Mouse (Mus musculus) heart, postnatal 0 days (tissue): Measurements from ENCODE around the gene Gm9857. TPM values are rescaled to one million over a fixed set of nuclear protein-coding genes. Genes with fewer than 3 reads are reported as not detected.

Experiments used
- ATAC-seq: fragments of 200-750 bp; cut with Nextera tagmentation; 2 replicates; pipeline ENCODE4 v1.8.0; 2017; ENCODE audit warnings: low read depth, moderate number of reproducible peaks, moderate library complexity; ENCODE audit not compliant: insufficient read depth
- DNase-seq: peaks from one replicate; pipeline ENCODE4 v3.0.0-alpha.2; 2016; ENCODE audit warnings: low spot score
- H3K27ac ChIP-seq: fragments of 300-500 bp; sonication (generic); 2 replicates; pipeline ENCODE4 v1.5.1; 2014; ENCODE audit warnings: low read depth, mild to moderate bottlenecking
- H3K27me3 ChIP-seq: fragments of 300-500 bp; sonication (generic); 2 replicates; pipeline ENCODE4 v1.6.1; 2014; ENCODE audit warnings: low read length, mixed read lengths; ENCODE audit not compliant: control insufficient read depth, insufficient read depth
- H3K36me3 ChIP-seq: fragments of 300-500 bp; sonication (generic); replicated peaks from 2 replicates; pipeline ENCODE4 v1.6.1; 2014; ENCODE audit warnings: low read length, mixed read lengths; ENCODE audit not compliant: control insufficient read depth, insufficient read depth
- H3K4me1 ChIP-seq: fragments of 300-500 bp; sonication (generic); 2 replicates; pipeline ENCODE4 v1.6.1; 2014; ENCODE audit warnings: antibody characterized with exemption; ENCODE audit not compliant: control insufficient read depth, insufficient read depth
- H3K4me2 ChIP-seq: fragments of 300-500 bp; sonication (generic); 2 replicates; pipeline ENCODE4 v1.6.1; 2014; ENCODE audit warnings: low read depth, mild to moderate bottlenecking, low read length, moderate library complexity
- H3K4me3 ChIP-seq: fragments of 300-500 bp; sonication (generic); 2 replicates; pipeline ENCODE4 v1.5.1; 2014; ENCODE audit warnings: low read depth, low read length
- H3K9ac ChIP-seq: fragments of 300-500 bp; sonication (generic); replicated peaks from 2 replicates; pipeline ENCODE4 v1.6.1; 2014; ENCODE audit warnings: low read depth, low read length, mixed read lengths
- H3K9me3 ChIP-seq: fragments of 300-500 bp; sonication (generic); replicated peaks from 2 replicates; pipeline ENCODE4 v1.6.1; 2016; ENCODE audit warnings: low read length; ENCODE audit not compliant: control insufficient read depth
- CTCF ChIP-seq: IDR thresholded peaks from 2 replicates; pipeline ENCODE4 v1.5.1; 2016; ENCODE audit warnings: antibody characterized with exemption, control low read depth, low read depth
- EP300 ChIP-seq: IDR thresholded peaks from 2 replicates; pipeline ENCODE4 v1.6.1; 2016; ENCODE audit warnings: antibody characterized with exemption, low read depth
- WGBS: fragments of 180-500 bp; shearing (Covaris S2); extraction: QIAGEN DNeasy Blood & Tissue Kit; methylation state at CpG from one replicate; pipeline ENCODE4 v1.1.7; 2014; 5-methylcytosine and 5-hydroxymethylcytosine counted together
- polyA plus RNA-seq: library from polyadenylated mRNA; unstranded; fragments of >200 nt; fragmentation: Nextera tagmentation; extraction: Ambion mirVana; gene quantifications from 2 replicates; pipeline ENCODE4 v1.2.1, GENCODE M21; 2015
- total RNA-seq: library from RNA; depleted of rRNA; stranded (reverse); fragments of >200 nt; gene quantifications from 2 replicates; pipeline ENCODE4 v1.2.3, GENCODE M21; 2014; ENCODE audit warnings: low replicate concordance

The Gm9857 gene
- total and polyA plus RNA-seq, 2 experiments from 2014 or later, result not detected

DNA sequence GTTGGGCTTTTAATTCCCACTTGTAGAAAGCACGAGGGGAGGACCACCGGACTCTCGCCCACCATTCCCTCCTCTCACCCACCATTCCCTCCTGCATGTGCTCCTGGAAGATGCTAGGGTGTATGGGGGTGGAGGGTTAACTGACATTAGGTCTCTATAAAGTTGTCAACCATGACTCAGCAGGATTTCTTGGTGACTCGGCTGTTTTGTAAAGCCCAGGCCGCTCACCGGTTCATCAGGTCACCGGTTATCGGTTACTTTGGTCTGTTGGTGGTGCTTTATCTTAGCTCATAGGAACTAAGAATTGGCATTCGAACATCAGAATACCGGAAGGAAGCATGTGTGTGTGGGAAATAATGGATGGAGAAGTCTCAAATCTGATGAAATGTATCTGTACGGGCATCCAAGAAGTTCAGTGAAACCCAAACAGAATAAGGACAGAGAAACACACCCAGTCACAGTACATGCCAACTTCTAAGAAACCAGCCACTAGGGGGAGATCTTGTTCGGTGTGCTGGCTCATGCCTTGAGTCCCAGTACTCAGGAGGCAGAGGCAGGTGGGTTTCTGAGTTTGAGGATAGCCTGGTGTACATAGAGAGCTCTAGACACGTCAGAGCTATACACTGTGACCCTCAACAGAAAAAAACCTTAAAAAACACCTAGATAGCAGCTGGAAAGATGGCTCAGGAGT lies 37.2 kb upstream of the Gm9857 start:
- DNase-seq, result no peak
- H3K27ac ChIP-seq, result no peak overlapping the region
- no peak overlapping the region for H3K4me2 ChIP-seq
- 90% methylated on average over 13 of the region's 13 CpGs for WGBS
- H3K4me3 ChIP-seq, result no peak overlapping the region
- no peak for ATAC-seq
- peaks cover 26% of the 10 kb centered on the region for H3K36me3 ChIP-seq
- no peak overlapping the region for H3K9ac ChIP-seq
- peak; percentile 32 for TF ChIP-seq CTCF
- no peak for TF ChIP-seq EP300
- no peaks in the 10 kb centered on the region for H3K9me3 ChIP-seq
- no peaks in the 10 kb centered on the region for H3K4me1 ChIP-seq
- H3K27me3 ChIP-seq, result no peaks in the 10 kb centered on the region

DNA sequence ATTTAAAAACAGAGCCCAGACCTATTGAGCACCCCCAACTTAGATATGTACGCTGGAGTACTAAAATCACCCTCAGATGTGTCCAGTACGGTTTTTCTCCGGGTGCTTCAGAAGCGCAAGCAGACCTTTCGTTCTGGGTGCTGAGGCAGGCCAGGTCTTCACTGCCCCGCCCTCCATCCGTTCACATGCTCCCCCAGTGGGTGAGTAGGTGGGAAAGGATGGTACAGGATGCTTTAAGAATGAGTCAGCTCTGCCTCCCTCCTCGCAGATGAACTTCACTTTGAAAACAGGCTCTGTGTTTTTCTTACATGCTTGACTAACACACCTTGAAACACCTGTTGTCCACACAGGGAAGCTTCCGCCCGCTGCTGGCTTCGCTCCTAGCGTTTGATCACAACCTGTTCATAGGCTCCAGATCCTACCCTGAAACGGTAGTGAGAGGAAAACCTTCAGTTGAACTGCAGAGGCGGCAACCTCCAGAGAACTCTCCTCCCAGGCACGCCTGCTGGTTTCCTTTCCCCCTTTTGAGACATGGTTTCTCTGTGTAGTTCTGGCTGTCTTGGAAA lies 34.8 kb upstream of the Gm9857 start:
- WGBS, result 80% methylated on average over 15 of the region's 15 CpGs
- no peak for TF ChIP-seq EP300
- H3K9me3 ChIP-seq, result no peaks in the 10 kb centered on the region

DNA sequence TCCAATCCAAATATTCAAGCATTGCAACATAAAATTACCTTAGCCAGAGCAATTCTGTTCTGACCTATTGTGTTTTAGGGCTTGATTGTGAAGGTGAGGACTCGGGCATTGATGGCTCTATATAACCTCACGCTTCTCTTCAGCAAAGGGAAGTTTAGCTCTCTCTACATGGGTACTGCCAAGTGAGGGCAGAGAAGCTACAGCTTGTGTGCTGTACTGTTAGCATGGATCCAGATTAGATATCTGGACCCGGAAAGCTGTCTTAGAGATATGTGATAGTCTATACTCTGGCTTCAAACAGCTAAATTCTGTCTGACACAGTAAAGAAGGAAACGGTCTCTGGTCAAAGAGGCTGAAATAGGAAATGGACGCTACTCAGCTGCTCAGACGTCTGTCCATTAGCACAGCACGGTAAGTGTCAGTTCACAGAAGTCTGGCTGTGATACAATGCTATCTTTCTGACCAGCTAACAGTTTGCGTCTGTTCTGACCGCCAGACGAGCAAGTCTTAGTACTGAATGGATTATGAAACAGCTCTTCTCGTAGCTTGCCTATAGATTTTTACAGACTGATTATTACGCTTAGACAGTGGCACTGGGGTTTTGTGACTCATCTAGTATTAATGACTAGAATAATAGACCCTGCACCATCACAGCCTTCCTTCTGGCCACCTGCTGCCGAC lies 33.9 kb upstream of the Gm9857 start:
- DNase-seq (no peak), ATAC-seq (no peak)
- Histone ChIP-seq H3K4me1 (no peaks in the 10 kb centered on the region), H3K4me3 (no peak overlapping the region), H3K9ac (no peak overlapping the region), H3K27ac (no peak overlapping the region), H3K36me3 (peaks cover 16% of the 10 kb centered on the region), H3K27me3 (no peaks in the 10 kb centered on the region), H3K9me3 (no peaks in the 10 kb centered on the region), H3K4me2 (no peak overlapping the region)
- TF ChIP-seq EP300 (no peak), CTCF (no peak)
- WGBS, result 67% methylated on average over 13 of the region's 13 CpGs

More for the DNA sequence above, 34.8 kb upstream of the Gm9857 start:
- Histone ChIP-seq H3K27me3 (no peaks in the 10 kb centered on the region), H3K36me3 (peaks cover 25% of the 10 kb centered on the region), H3K4me3 (no peak overlapping the region), H3K9ac (no peak overlapping the region), H3K4me1 (no peaks in the 10 kb centered on the region), H3K27ac (no peak overlapping the region), H3K4me2 (no peak overlapping the region)
- DNase-seq (no peak), ATAC-seq (no peak)

DNA sequence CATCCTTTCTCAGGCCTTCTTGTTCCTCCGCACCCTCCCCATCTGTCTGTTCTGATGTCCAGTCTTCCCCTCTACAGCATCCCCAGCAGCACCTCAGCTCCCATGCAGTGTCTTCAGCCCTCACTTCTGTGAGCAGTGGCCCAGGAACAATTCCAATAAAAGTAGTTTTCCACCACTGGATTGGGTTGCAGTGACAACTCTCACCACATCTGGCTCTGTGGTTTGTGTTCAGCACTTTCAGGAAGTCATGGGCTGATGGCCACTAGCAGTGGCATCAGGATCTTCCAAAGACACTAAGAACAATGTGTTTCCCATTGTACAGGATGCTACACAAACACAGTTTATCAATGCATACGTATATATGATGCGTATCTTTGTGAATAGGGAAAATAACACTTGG lies 25.8 kb upstream of the Gm9857 start:
- H3K36me3 ChIP-seq, result peaks cover 3% of the 10 kb centered on the region; the same call in 1 of the 2 replicates
- no peak overlapping the region for H3K9ac ChIP-seq
- H3K4me2 ChIP-seq, result no peak overlapping the region
- no peak overlapping the region for H3K4me3 ChIP-seq
- 82% methylated on average over 3 of the region's 3 CpGs for WGBS
- no peaks in the 10 kb centered on the region for H3K27me3 ChIP-seq
- H3K9me3 ChIP-seq, result no peaks in the 10 kb centered on the region
- H3K4me1 ChIP-seq, result 0 out of 2 replicates have a peak, but pooled peaks cover 2% of the 10 kb centered on the region
- no peak overlapping the region for H3K27ac ChIP-seq
- no peak for DNase-seq
- TF ChIP-seq EP300 (no peak), CTCF (no peak)
- ATAC-seq, result no peak

DNA sequence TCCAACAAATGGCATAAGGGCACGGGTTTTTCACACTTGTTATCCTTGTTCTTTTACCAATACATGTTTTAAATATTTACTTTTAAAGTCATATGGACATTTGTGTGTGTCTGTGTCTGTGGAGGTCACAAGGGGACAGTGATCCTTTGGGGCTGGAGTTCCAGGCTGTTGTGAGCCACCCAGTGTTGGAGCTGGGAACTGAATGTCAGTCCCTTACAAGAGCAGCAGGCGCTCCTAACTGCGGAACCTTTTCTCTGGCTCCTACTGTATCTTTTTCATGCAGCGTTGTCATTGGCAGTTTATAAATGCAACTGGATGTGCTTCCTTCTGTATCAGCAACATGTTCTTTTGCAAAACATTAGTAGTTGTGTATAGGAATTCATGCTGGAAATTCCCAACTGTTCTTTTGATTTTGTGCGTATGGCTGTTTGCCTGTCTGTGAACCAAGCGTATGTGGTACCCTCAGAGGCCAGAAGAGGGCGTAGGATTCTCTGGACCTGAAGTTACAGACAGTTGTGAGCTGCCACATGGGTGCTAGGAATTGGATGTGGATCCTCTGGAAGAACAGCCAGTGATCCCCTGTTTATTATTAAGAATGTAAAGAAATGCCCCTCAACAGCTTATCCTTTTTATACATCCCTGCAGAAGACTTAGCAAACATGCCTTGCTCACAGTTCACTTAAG lies 24.3 kb upstream of the Gm9857 start:
- Histone ChIP-seq H3K27ac (no peak overlapping the region), H3K9ac (no peak overlapping the region), H3K4me2 (no peak overlapping the region), H3K4me3 (no peak overlapping the region), H3K36me3 (no peaks in the 10 kb centered on the region; the same call in 1 of the 2 replicates), H3K27me3 (no peaks in the 10 kb centered on the region), H3K4me1 (0 out of 2 replicates have a peak, but pooled peaks cover 2% of the 10 kb centered on the region), H3K9me3 (no peaks in the 10 kb centered on the region)
- no peak for TF ChIP-seq EP300
- TF ChIP-seq CTCF, result no peak
- 73% methylated on average over 7 of the region's 7 CpGs for WGBS
- no peak for ATAC-seq
- DNase-seq, result peak; percentile 14
